Mouse (Mus musculus) v-Abl transformed pro-B cells (cell line): Measurements from ENCODE around the gene Oog1.
"Not testable (repeated sequence)": the region's sequence is repeated elsewhere in the genome, so short reads cannot be mapped to it uniquely, and the experiment has no call there.

Source experiments
- in situ Hi-C, 2 experiments: fragments of 400-800 bp; cut with MboI; formaldehyde crosslinking; loops; one replicate each; pipeline ENCODE4 v1.15.1; 2025; ENCODE audit not compliant: unreplicated experiment in 2 of 2

Oog1 gene

GRCm38 (mm10) chr12:87602388-87602787 lies at the start of gene Oog1:
TSS of gene Oog1 (plus strand) at chr12:87602688.
- in situ Hi-C loops: not testable (repeated sequence)

- in situ Hi-C loops: not testable (repeated sequence)
Measured at GRCm38 (mm10) chr12:87601388-87601787, 1.1 kb upstream of the Oog1 start.

- in situ Hi-C loops: not testable (repeated sequence)
Measured at GRCm38 (mm10) chr12:87618569-87618968, 16.1 kb downstream of the Oog1 start, which contains the start of gene Gm4027. TSS of gene Gm4027 (plus strand) at chr12:87618869.

- in situ Hi-C loops: not testable (repeated sequence)
Measured at GRCm38 (mm10) chr12:87644520-87644919, 42.0 kb downstream of the Oog1 start, which contains the start of gene Gm16381. TSS of gene Gm16381 (minus strand) at chr12:87644620.

- in situ Hi-C loops: not testable (repeated sequence)
Measured at GRCm38 (mm10) chr12:87652916-87653703, 50.6 kb downstream of the Oog1 start.
